Mouse (Mus musculus): ENCODE measurements around the gene Usf3. TPM values are rescaled to one million over a fixed set of nuclear protein-coding genes. Genes with fewer than 3 reads are reported as not detected.

Gene Usf3
- total RNA-seq, 1 experiment from 2014 or later = 32.3 TPM

DNA sequence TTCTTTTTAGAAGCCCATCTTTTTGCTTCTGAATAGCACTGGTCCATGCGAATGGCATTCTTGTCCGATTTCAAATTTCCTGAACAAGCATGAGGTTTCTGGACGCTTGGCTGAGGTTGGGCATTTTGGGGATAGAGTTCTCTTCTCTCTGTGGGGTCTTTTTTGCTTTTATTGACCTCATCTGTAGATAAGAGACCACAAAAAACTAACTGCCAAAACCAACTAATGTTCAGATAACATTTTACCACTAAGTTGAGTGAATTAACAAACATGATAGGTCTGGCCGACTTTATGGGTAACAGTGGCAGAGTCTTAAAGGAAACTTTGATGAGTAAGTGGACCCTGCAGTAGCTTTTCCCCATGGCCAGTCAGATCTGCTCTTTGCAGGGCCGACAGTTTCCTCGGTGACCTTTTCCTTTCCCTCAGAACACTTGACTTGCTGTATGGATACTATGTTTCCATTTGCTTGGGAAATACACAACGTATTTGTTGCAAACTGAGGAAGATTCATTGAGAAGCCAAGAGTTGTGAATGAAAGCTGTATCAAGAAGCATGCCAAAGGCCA is 1.0 kb downstream of the Usf3 start:
- no peak for DNase-seq

DNA sequence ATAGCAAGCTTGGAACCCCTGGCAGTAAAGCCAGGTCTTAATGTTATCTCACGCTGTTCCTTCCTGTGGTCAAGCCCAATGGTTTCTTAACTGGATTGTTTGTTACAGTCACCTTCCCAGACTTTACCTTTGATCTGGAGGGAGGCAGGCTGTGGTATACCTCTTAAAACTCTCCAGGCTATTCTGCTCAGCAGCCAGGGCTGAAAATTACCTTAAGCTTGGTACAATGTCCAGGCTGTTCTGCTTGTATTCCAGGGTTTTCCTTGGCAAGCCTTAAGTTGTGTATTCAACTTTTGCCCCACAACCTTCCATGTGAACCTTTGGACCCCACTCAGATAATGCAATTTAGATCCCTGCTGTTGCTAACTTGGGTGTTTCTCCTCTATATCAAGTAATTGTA is 2.0 kb downstream of the Usf3 start:
- no peak for DNase-seq

DNA sequence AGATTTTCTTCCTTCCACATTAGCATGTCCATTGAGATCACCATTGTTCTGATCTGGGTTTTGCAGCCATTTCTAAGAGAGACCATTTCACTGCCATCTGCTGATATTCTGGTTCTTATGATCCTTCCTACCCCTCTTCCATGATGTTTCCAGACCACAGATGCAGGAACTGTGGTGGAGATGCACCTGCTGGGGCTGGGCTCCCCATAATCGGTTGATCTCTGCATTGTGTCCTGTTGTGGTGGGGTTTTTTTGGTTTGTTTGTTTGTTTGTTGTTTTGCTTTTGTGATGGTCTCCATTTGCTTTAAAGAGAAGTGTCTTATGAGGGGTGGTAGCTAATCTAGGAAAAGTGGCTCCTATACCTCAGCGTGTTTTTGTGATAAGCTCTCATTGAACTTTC is 3.5 kb downstream of the Usf3 start:
- no peak for DNase-seq

DNA sequence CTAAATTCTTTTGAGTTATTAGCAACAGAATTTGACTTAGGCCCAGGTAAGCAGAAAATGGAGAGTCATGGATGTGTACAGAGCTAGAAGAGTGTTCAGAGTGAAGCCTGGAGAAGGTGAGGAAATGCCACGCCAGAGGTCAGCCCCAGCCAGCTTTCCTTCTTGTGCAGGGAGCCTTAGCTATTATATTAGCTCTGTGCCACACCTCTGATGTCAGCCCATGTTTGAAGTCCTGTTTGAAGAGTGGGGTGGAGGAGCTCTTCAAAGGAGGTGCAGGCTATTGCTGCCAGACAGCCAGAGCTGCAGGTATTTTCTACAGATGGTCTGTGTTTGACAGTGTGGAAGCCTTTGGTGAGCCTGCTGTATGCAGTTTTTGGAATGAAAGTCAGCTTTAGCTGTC is 5.5 kb downstream of the Usf3 start:
- no peak for DNase-seq

DNA sequence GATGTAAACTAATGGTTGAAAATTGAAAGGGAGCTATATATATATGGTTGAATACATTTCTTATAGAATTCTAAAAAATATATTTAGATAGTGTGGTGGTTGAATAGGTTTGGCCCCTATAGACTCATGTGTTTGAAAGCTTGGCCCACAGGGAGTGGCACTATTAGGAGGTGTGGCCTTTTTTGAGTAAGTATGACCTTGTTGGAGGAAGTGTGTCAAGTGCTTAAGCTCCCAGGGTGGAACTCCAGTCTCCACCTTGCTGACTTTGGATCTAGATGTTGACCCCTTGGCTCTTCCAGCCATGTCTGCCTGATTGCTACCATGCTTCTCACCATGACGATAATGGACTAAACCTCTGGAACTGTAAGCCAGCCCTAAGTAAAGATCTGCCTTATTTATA is 9.6 kb downstream of the Usf3 start:
- no peak for DNase-seq

DNA sequence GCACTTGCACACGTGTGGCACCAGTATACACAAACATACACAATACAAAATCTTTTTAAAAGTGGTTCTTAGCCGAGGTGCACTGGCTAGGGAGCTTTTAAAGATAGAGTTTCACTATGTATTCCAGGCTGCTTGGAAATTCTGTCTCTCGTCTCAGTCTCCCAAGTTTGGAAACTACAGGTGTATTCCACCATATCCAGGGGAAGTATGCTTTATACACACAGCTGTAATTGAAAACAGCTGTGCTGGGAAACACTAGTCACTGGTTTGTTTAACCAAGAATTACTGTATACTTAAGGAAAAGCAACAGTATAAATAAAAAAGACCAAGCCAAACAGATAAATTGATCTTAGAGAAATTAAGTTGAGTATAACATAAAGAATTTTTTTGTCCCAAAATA is 11.7 kb downstream of the Usf3 start:
- no peak for DNase-seq

DNA sequence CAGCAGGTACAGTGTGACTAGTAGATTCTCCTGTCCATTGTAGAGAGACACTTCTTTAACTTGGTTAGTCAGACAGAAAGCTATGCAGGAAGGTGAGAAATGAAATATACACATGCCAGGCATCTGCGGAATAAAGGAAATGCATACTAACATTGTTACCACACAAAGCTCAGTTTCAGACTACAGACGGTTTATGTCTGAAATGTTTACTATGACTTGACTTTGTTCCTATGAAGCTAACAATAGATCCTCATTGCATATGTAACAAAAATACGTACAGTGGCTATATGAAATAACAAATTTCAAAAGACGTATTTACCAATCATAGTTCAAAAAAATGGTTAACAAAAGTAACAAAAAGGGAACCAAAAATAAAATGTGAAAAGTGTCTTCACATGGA is 14.1 kb downstream of the Usf3 start:
- no peak for DNase-seq

DNA sequence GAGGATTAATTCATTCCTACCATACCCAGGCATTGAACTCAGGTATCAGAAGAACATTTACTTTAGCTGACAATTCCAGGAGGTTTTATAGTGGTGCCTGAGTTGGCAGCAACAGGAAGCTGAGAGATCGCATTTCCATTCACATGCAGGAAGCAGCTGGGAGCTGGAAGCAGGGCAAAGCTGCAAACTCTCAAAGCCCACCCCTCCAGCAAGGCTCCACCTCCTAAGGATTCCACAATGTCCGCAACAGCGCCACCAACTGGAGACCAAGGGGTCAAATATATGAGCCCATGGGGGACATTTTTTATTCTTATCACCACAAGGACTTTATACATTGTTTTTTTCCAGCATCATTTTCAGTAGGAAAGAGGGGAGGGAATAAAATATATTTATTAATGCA is 15.7 kb downstream of the Usf3 start:
- DNase-seq = no peak

DNA sequence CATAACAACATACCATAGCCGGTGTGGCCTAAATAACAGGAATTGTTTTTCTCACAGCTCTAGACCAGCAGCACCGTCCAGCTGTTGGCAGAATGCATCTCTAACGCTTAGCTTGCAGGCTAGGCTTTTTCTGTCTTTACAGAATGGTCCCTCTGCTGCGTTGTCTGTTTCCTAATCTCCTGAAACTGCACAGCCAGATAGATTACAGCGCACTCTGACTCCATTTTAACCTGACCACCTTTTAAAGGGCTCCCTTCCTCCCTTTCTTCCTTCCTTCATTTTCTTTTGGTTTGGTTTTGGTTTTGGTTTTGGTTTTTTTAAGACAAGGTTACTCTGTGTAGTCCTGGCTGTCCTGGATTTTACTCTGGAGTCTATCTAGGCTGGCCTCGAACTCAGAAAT is 17.0 kb downstream of the Usf3 start:
- no peak for DNase-seq

DNA sequence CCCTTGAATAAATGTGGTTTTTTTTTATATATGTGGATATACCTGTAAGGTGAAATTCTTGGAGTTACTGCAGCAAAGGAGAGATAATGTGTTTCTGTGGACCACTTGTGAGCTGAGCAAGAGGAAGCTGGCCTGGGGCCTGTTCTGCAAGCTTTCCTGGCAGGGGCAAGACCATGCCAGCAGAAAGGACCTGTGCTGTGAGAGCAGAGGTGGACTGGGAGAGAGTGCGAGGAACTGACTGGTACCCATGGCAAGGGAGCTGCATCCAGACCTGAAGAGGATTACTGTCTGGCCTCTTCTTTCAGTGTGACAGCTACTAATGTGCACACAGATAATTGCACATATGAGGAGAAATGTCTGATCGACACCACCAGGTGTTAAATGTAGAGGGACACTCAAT is 17.9 kb downstream of the Usf3 start:
- no peak for DNase-seq

DNA sequence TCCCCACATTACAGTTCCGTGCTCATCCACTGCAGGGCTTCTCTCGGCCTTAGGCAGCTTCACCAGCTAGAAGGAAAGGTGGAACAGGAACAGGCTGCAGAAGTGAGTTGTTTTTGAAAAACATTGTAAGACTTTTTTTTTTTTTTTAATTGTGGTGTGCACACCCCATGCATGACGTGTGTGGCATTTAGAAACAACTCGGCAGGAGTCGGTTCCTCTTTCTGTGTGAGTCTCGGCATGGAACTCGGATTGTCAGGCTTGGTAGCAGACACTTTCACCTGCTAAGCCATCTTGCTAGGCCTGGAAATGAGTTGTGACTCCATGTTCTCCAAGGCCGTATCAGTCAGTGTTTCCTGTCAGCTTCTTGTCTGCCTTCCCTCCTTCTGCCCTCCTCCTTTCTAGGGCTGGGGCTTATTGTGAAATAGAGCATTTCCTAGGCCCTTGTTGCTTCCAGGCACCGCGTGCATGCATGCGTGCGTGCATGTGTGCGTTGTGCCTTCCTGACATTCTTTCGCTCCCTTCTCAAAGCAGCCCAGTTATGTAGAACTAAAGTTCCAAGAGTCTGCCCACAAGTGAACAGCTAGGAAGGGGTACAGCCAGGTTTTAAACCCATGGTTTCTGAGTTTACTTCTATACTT is 26.1 kb downstream of the Usf3 start:
- DNase-seq = no peak

DNA sequence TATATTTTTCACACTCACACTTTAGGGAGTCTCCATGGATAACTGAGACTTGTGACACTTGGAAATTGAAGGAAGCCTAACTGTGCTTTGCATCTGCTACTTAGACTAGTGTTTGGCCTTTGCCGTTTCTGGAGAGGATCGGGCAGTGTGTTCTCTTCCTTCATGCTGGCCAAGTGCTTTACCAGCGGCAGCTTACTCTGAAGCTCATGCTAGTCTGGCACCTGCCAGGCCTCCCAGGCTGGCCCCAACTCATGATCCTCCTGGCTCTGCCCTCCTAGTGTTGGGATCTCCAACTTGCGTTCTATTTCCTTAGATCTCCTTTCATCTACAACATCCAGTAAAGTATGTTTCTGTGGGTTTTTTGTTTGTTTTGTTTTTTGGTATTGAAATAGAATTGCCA is 27.1 kb downstream of the Usf3 start:
- DNase-seq = no peak

DNA sequence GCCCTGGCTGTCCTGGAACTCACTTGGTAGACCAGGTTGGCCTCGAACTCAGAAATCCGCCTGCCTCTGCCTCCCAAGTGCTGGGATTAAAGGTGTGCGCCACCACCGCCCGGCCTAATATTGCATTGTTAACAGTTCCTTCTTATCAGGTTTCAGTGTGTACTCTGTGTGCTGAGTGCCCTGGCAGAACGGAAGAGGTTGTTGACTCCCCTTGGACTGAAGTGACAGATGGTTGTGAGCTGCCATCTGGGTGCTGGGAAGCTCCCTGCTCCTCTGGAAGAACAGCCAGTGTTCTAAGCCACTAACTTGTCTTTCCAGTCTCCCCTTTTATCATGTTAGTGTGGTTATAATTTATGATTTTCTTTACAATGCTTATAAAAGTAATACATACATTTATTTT is 31.3 kb downstream of the Usf3 start:
- DNase-seq = no peak

DNA sequence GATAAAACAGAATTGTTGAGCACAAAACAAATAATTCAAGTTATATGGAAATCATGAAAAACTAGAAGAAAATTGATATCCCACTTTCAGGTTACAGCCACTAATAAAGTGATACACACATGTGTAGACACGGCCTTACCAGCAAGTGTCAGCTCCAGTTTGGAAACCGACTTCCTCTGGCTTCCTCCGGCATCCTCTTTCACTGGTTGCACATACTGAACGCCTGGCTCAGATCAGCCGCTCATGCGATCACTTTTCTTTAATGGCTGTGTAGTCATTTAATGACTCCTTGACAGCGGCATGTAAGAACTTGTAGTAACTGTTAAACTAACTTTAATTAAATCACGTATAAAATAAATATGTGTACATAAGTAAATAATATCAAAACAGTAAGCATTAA is 32.9 kb downstream of the Usf3 start:
- DNase-seq = no peak

DNA sequence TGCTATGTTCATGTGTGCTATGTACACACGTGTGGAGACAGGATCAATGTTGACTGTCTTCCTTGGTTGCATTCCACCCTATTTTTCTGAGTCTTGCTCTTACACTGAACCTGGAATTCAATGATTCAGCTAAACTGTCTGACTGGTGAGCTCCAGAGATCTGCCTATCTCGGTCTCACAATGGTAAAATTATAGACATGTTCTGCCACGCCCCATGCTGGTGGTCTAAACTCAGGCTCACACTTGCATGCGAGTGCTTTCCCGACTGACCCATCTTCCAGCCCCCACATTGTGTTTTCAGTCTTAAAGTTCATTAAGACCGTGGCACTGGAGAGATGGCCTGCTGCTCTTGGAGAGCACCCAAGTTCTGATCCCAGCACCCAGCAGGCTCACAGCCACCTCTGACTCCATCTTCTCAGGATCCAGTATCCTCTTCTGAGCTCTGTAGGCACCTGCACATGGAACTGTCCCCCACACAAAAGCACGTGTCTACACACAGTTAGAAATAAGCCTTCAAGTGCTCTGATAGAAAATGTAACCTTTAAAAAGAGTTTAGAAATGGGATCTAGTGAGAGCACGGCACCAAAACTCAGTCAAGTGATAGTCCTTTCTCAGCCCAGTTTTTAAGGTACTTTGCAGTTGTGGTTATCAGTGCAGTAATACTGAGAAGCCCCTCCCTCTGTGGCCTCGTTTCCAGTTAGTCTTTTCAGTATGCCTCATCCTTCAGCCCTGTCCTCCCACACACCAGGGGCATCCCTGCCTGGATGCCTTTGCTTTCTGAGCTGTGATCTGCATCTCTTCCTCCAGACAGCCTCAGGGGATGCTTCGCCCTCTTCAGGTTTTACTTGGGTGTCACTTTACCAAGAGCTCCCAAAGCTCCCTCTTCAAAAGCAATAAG is 37.4 kb downstream of the Usf3 start:
- DNase-seq = no peak

DNA sequence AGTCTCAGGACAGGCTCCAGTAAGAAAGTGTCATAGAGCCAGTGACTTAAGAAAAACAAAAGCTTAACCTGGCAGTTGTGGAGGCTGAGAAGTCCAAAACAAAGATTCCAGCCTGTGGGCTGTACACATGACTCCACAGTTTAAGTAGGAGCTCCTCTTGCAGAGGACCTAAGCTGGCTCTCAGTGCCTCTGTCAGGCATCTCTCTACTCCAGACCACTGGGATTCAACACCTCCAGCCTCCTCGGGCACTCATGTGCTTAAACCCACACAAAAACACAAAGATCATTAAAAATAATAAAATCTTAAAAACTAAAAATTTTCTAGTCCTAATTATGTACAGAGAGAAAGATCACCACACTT is 38.0 kb downstream of the Usf3 start:
- DNase-seq = no peak

DNA sequence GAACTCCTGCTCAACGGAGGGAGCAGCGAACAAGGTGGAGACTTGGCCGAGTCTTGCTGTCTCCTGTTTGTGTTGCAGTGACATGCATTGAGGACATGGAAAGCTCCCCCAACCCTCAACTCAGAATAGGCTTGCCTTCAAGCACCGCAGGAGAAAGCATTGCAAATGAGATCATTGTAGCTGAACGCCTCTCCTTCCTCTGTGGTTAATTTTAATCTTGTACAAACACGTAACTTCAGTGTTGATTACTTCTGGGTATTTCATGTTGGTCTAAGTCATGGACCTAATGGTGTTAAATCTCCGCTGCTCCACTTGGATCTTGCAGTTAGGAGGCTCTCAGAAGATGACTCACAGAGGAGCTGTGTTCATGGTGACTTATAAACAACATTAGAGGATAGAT is 39.7 kb downstream of the Usf3 start:
- DNase-seq = no peak

DNA sequence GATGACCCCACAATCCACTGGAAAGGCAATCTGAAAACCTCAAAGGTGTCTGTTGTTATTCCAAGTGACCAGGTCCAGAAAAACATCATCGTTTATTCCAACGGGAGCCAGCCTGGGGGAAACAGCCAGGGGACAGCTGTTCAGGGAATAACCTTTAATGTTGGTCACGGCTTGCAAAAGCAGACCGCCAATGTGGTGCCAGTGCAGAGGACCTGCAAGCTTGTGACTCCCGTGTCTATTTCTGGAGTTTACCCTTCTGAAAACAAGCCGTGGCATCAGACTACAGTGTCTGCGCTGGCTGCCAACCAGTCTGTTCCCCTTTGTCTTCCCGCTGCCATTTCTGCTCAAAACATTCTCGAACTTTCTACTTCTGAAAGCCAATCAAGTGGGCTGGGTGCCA is 42.5 kb downstream of the Usf3 start:
- no peak for DNase-seq

DNA sequence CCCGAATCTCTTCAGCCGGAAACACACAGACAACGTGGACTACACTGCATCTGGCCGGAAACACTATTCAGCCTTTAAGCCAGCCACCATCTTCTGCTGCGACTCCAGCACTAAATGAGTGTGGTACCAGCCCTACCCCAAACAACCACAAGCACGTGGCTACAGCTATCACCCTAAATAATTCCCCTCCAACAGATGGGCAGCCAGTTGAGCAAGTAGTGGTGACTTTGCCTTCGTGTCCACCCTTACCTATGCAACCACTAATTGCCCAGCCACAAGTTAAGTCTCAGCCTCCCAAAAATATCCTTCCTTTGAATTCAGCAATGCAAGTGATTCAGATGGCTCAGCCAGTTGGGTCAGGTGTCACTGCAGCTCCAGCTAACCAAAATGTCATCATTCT is 43.4 kb downstream of the Usf3 start:
- no peak for DNase-seq

DNA sequence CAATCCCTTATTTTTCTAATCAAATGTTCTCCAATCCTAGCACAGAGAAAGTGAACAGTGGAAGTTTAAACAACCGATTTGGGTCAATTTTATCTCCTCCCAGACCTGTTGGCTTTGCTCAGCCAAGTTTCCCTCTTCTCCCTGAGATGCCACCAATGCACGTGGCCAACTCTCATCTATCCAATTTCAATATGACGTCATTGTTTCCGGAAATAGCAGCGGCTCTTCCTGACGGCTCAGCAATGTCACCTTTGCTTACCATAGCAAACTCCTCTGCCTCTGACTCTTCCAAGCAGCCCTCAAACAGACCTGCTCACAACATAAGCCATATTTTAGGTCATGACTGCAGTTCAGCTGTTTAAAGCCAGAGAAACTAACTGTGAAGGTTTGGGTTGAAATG is 48.4 kb downstream of the Usf3 start:
- no peak for DNase-seq

DNA sequence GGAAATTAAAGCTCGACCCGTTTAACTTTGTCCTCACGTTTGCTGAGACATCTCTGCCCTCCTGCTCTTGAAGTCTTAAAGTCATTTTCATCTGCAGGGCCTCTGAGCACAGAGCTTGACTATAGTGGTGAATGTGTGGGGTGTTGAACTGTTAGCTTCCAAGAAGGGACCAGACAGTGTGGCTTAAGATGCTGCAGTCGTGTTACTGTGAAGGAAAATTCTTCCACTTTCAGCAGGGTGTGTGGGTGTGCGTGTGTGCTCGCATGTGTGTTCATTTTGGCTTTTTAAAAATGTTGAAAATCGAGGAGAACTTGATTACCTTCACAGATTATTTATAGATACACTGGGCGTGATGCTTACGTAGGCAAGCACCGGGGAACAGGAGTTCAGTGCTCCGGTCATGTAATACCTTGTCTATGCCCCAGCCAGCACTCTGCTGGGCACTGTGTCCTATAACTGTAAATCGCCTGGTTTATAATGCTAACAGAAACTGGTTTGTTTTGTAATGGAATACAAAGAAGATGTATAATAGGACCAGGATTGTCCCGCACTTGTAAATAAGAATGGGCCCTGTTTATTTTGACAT is 53.8 kb downstream of the Usf3 start:
- DNase-seq = no peak

DNA sequence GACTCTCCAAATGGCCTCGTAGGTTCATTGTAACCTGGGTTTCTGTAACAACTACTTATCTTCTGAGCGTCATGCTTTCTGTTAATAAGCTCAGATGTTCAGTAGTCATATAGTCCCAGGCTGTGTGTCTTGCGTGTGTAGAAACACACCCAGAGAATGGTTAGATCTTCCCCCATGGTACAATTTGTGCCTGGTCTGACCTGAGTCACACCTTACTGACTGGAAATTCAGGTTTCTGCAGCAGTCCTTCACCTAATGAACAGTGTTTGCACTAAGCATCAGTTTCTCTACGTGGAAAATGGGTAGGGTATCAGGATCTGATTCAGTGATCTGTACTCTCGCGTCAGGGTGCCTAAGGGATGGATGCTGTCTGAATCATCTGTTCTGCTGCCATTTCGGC is 60.0 kb downstream of the Usf3 start:
- DNase-seq = no peak

DNA sequence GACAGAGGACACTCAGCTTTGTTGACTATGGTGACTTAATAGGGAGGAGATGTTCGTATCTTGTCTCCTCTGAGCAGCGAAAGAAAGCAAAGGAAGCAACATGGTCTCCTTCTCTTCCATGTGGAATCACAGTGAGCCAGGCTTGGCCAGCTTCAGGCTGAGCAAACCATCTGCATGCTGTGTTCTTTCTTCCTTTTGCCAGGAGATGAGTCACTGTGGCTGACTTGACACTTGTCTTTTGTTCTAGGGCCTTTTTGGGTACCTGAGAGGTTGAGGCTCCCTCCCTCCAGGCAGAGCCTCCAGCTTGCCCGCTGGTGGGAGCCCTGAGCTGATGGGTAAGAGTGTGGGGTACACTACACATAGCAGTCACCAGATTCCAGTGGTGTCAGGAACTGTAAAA is 64.8 kb downstream of the Usf3 start:
- DNase-seq = no peak

DNA sequence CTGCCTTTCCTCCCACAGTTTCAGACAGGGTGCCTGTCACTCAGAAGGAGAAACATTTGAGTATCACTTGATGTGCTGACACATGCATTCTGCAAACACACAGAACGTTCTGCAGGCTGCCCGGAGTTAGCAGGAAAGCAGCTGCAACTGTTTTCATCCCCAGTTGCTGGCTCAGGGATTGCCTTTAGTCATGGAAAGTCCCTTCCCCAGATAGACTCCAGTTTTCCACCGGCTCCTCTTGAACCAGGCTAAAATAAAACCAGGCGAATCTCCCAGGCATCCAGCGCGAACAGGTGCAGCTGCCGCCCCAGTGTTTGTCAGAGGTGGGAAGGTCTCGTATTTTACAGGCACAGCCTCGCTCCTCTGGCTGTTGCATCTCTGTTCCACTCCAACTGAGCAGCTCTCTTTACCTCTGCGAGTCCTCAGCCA is 65.8 kb downstream of the Usf3 start:
- no peak for DNase-seq

All from adrenal gland, postnatal 25 days (tissue).